Mouse (Mus musculus) cerebellum, postnatal 14 days (tissue): Measurements from ENCODE around the gene Fam71b.

Experiments
- DNase-seq, 2 experiments: peaks; one replicate each; pipeline ENCODE4 v3.0.0; 2021; ENCODE audit warnings: mixed read lengths in 2 of 2

Gene Fam71b

DNA sequence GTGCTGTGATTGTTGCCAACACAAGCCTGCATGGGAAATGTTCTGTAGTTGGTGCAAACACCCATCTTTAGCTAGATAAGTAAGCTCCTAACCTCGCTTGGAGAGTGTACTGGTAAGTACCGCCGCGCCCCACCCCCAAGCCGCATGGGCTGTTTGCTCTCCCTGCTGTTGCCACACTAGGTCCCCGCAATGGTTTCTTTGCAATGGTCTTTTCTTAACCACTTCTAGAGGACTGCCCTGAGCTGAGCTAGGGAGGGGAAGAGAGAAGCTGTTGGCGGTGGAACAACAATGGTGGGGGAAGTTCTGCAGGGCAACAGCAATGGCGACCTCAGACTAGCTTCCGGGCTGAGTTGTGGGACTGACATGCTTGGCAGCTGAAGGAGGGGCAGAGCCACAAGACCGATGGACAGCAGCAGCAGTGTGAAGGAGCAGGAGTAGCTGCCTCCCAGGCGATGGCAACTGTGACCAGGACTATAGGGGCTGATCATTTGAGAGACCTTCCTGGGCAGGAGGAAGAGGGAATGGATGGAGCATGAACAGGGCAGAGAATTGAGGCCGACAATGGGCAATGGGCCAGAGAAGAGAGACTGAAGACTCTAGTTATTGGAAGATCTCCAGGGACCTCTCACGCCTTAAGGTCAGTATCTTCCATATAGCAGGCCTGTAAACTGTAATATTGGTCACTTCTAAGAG, at the start of gene Fam71b:
Gene Fam71b, plus strand, starts transcription at position 393 of the 693 bp plus-strand sequence.
- DNase-seq: no peak

DNA sequence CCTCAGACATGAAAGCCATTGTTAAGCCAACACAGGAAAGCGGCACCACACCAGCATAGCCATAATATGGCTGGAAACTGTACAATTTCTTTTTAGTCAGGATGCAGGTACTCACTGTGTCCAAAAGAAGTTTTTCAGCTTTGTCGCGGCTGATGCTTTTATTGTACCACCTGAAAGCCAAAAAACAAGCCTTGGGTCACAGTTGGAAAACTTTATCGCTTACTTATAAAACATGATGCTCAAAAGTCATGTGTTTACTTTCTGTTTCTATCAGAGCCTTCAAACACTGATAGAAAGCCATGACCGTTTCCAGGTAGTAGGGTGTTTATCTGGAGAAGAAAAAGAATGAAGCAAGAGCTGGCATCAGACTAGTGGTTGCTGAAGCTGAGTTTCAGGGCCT, 48.6 kb upstream of the Fam71b start:
- no peak for DNase-seq

DNA sequence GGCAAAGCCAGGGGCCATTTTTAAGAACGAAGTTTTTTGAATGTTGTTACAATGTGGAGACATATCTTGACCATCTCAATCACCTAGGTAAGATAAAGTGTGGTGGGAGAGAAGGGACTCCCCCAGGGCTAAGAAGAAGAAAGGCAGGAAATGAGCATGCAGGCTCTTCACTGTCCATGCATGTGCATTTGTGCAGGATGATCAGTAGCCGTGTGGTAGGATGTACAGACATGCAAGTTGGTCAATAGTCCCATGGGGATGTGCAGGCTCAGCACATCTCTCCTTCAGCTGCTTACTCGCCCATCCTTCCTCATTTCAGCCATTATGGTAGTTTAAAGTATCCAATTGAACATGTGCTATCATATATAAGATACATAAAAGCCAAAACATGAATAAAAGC, 47.9 kb upstream of the Fam71b start:
- DNase-seq: no peak

DNA sequence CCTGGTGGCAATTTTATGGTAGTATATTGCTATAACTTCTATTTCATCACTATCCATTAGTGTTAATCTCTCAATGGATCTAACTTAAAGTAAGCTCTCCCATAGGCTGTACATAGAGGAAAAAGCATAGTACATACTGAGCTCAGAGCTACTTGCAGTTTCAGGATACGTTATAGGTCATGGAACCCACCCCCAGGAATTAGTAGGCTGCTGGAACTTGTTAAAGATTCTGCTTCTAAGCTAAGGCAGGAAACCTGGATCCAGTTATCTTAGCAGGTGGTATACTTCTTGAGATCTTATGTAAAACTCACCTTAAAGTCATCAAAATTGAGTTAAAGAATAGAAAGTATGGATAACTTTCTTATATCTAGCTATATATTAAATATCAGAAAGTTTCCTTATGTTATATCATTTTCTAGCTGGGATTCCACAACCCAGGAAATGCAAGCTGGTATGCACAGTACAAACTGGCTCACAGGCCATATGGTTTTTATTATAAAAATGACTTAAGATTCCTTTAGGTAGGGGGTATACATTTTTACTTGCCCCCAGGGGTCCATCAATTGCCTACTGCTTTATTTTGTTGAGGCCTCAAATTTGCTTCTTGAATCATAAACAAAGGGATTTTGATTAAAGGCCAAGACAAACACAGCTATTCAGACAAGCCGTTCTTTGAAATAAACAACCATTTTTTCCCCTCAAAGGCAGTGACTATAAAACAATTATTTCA, 46.5 kb upstream of the Fam71b start:
- DNase-seq: no peak

DNA sequence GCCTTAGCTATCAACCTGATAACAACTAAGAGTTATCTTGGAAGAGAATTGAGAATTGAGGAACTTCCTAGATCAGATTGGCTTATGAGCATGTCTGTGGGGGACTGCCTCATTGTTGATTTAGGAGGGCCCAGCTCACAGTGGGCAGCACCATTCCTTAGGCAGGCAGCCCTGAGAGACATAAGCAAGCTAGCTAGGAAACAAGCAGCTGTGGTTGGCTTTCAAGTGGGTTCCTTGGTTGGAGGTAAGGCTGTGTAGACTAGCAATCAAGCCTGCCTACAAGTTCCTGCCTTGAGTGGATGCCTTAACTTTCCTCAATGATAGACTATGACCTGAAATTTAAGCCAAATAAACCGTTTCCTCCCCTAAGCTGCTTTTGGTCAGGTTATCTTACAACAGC, 38.0 kb upstream of the Fam71b start:
- no peak for DNase-seq

DNA sequence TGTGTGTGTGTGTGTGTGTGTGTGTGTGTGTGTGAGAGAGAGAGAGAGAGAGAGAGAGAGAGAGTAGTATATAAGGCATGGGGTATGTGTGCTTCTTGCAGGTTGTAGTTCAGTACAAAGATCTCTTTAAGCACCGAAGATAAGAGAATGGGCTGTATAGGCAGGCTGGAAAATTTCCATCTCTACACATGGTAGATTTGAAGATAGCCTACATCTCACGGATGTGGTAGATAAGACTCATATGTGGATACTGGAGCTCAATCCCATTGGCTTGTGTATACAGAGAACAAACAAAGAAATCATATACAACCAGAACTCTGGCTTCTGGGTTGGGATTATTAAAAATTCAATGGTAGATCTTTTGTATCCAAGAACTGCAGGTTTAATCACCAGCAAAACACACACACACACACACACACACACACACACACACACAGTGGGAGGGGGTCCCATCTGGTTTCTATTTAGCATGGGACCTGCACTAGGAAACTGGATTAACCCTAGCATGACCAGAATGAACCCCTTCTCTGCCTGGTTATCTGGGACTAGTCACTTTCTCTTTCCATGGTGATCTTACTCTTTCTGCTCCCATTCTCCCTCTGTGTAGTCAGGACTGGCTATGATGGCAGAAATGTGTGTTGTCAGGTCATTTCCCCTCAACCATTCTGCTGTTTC, 35.2 kb upstream of the Fam71b start:
- no peak for DNase-seq

DNA sequence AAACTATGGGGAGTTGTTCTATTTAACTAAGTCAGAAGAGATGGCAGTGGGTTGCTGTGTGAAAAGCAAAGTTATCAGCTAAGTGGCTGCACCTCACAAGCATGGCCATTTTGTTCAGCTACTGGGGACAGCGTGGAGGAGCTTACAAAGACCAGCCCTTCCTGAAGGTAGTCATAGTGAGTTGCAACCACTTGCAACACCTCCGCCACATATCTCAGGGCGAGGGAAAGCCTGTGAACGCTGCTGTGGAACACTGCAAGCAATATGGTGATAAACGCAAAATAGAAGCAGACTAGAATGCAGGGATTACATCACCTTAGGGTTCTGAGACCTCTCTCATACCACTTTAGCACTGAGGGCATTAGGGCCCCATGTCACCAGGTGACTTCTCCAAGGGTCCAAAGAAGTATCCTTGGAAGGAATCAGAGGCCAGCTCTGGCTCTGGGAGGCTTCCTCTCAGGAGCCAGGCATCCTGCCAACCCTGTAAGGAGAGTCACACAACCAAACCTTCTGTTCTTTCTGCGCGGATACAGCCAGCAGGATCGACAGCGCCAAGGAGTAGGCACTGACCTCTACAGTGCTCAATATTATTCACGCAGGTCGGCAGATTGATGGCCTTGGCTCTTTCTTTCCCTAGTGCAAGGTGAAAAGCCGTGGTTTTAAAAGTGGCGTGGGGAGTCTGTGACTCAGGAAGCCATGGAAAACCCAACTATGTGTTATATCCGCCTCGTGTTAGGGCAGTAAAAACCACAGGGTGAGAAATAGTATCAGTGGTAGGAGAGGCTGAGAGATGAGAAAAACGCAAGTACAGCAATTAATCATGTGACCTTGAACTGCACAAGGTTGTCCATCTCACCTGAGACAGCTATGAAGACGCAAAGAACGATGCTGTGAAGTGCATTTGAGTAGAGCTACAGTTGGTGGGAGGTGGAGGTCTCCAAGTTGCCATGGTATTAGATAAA, 34.0 kb upstream of the Fam71b start:
- DNase-seq: peak; percentile 79 to 80

DNA sequence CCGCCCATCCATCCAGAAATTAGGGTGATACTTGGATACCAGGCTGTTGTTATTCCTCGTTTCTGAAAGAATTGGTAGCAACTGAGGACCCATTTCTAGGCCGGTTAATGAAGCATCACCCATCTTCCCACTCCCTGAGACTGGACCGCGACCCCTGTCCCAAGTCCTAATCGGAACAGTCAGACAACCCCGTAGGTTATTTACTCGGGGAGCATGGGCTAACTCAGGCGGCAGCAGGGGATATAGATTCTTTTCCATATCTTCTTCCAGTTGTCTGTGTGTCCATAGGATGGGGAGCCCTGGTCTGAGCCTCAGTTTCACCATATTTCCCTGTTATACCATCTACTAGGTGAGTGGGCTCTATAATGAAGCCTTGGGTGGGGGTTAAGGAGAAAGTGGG, 32.5 kb upstream of the Fam71b start:
- no peak for DNase-seq

DNA sequence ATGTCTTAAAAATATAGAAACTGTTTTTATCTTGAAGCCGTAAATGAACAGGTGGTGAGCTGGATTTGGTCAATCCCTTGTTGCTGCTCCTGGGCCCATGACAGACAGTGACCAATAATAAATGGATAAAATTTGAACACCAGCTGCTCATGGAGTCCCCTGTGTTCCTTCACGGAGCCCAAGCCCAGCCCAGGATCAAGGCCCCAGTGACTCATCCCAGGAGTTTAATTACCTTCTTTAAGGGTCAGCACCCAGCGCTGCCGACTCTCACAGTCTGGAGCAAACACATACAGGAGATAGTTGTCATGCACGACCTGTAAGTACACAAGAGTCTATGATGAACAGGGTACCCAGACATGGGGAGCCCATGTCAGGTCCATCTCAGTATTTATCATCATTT, 30.6 kb upstream of the Fam71b start:
- DNase-seq: no peak

DNA sequence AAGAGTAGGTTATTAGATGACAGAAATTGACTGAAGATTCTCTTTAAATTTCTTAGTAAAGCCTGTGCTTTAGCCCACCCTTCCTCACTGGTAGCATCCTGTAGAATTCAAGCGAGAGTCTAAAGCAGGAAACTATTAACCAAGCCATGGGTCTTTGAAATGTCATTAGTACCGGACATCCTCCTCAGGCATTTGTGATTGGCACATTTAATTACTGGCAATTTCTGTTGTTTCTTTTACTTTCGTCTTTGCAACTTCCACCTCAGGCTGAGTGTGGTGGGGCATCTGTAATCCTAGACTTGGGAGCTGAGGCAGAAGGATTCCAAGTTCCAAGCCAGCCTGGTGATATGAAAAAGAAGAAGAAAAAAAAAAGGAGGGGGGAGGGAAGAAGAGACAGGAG, 30.0 kb upstream of the Fam71b start:
- DNase-seq: no peak

DNA sequence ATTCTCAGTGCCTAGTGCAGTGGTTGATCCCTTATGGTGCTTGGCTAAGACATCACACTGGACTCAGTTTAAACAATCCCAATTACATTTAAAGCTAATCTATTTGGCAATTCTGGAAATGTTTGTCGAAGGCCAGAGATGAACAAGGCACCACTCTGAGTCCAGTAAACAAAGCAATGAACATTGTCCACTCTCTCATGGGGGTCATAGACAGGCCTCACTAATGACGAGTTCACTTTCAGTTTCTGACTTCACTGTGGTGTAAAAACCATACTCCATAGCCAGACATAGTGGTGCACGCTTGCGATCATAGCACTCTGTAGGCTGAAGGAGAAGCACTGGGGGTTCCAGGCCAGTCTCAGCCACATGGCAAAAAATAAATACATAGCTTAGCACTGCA, 25.9 kb upstream of the Fam71b start:
- no peak for DNase-seq

DNA sequence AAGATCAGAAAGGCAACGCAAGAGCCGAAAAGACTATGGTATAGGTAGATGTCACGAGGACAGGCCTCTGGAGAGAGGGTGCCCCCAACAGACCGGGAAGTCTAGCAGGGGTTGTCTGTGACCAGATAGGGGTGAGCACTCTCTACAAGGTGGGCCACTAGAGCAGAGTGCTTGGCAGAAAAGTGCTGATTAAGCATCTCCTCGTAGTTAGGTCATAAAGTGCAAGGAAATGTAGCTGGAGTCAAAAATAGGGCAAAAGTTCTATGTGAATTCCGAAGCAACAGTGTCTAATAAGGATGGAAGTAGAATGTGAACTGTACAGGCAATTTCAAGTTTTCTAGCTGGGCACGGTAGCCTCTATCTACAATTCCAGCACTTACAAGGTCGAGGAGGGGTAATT, 25.1 kb upstream of the Fam71b start:
- no peak for DNase-seq

DNA sequence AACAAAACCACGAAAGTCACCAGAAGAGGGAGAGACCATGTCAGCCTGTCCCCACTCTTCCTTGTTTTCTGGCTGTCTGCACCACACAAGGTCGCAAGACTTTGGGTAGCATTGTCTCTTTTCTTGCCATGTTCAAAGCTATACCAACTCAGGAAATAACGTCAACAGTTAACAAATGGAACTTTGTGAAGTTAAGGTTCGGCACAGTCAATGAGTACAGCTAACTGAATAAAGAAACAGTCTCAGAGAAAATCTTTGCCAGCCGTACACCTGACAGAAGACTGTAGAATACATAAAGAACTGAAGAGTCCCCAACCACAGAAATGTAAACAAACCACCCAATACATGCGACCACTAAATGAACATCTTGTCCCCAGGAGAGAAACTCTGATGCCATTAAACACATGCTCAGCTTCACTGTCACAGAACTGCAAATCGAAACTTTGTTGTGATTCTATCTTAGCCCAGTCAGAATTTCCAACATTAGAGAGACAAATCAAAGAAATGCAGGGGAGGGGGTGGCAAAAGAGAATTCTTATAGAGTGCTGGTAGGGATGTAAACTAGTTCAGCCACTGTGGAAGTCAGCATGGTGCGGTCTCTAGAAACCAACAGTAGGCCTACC, 23.9 kb upstream of the Fam71b start:
- DNase-seq: no peak

DNA sequence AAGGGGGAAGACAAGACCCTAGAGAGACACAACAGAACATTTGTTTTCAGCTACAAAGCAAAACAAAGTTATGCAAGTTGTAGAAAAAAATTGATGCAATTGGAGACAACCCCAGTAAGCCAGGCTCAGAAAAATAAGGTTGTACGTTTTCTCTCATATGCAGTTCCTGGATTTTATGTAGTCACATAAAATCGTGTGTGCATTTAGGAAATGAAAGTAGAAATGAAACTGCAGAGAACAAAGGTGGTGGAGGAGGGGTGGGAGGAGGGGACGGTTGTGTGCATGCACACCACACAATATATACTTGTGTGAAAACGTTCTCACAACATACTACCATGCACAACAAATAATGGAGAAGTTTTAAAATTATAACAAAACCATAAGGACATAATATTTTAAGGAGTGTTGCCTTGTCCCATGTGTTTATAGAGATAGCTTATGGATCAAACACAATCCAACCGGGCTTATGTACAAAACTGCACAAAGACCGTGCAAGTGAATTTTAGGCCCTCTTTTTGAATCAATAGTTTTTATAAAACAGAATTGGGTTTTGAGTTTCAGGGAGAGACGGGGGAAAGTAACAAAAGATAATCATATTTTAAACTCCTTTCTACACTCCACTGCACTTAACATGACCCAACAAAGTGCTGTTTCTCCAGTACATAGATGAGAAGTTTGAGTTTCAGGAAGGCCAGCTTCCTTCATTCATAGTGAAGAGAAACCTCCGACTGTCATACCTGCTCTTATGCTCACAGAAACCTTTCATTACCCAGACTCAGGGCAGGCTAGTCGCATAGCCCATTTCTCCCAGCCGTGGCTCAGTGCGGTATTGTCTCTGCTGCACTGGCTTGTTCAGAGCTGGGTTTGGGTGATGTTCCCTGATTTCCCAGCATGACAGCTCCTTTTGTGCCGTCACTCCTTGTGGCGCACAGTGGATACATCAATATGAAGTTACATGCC, 23.0 kb upstream of the Fam71b start:
- DNase-seq: no peak

DNA sequence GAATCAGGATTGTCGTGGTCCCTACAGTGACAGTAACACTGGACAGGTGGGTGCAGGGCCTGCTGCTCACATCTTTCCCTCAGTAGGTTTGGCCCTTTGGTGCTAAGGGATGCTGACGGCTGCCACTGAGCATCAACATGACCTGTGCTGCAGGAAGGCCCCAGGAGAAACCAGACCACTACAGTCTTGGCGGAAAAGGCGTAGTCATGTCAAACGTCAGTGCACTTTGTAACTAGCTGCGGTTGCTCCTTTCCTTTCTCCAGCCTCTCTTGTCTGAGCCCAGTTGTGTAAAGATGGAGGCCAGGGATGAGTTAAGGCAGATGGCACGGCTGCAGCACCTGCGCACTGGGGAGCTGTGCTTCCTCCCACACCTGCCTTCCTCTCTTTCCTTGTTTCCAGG, 21.3 kb upstream of the Fam71b start:
- no peak for DNase-seq

DNA sequence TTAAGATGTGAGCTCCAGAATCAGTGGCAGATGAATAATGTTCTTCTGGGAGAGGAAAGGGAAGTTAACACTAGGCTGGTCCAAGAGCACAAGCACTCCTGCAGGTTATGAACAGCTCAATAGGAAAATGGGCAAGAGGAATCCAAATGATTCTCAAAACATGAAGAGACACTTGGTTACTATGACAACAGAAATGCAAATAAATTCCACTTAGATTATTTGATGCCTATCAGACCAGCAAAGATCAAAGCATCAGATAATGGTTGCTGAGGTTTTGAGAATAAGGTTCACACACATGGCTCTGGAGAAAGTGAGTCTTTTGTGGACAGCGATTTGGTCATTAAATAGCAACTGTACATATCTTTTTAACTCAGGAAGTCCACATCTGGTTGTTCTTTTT, 19.0 kb upstream of the Fam71b start:
- DNase-seq: no peak

DNA sequence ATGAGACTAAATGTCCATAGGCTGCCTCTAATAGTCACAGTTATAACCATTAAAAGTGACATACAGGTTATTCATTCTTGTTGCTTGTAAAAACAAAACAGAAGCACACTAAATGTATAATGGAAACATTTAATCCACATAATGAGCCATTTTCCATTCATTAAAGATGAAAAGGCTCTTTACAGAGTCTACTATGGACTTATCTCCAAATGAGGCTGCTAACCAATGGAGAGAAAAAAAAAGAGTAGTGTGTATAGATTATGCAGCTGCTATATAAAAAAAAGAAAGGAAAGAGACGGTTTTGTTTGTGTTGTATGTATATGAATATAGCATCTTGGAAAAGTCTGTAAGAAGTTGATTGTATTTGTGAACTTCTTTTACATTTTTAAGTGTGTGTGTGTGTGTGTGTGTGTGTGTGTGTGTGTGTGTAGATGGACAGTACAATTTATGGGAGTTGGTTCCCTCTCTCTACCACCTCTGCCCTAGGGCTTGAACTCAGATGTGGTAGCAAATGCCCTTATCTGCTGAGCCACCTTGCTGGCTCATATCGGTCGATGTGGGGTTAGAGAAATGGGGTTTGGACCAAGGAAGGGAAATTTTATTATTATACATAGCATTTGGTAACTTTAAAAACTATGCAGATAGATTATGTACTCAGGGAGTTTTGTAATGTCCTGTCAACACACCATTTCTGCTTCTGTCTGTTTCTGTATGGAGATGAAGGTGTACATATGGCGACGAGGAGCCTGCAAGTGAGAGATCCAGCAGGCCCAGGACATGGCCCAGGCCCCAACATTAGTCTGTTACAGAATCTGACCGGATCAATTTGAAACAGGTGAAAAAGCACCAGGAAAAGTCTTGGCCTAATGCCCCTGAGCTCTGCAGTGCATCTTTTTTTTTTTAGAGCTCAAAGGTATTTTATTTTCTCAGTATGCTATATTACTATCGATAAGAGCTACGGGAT, 18.3 kb upstream of the Fam71b start:
- DNase-seq: no peak

DNA sequence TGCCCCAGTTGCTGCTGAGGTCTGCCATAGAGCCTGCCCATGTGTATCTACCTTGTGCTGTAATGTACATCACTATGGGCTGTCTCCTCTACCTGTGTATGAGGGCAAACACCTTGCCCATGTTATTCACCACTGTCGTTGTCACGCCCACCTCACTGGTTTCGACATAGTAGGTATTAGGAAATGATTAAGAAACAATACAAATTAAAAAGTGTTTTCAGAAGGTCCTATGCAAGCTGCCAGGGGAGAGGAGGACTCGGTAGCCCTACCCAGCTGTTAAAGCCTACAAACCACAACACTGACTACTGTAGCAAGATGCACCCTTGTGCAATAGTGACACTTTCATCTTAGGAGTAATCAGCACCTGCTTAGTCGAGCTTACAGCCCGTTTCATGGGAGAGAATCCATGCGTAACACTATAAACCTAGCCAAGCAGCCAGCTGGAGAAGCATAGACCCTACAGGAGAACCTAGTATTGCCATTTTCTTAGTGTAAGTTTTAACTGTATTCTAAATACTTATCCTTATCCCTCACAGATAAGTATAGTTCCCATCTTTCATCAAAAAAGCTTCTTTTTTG, 16.2 kb upstream of the Fam71b start:
- DNase-seq: no peak

DNA sequence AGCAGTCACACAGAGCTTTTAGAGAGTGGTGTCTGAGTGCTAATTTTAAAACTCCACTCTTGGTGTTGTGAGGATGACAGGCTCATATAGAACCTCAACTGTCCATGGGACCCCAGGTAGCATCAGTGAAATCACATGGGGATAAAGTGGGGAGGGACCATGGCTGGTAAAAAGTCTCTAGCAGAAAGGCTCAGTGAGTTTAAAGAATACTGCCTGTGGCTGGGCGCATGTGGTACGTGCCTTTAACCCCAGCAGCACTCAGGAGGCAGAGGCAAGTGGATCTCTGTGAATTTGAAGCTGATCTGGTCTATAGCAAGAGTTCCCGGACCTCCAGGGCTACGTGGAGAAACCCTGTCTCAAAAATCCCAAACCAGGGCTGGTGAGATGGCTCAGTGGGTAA, 13.9 kb upstream of the Fam71b start:
- DNase-seq: no peak

DNA sequence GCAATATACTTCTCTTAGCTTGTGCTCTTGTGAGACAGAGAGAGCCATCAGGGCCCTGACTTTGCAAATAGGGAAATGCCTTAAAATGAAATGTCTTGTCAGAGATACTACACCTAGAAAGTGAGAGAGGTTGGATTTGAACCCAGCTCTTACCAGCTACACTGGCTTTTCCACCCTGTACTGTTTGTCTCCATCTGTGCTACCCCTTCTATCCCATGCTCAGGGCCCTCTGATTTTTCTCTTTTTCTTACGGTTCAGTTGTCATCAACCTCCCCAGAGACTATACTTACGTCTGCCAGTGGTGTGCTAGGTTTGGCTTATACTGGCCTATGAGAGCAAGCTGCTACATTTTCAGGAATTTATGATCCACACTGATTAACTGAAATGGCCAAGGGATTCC, 11.4 kb upstream of the Fam71b start:
- DNase-seq: no peak
